Mouse (Mus musculus): Measurements from ENCODE around the gene Gm42791.

Gm42791 gene

DNA sequence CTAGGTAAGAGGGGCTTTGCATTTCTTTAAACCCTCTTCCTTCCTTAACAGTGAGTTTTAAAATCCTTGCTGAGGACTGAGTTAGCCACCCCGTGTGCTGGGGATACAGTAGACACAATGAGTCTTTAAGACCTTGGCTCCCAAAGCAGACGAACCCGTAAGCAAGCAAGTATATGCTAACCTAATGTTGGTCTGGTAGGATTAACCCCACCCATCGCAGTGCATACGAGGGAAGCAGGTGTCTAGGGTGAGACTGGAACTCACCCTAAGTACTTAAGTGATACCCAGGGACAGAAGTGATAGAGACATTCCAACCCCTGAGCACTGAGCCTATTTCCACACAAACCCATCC is 12.3 kb upstream of the Gm42791 start:
- DNase-seq (ENCODE audit: low read depth): no peak

DNA sequence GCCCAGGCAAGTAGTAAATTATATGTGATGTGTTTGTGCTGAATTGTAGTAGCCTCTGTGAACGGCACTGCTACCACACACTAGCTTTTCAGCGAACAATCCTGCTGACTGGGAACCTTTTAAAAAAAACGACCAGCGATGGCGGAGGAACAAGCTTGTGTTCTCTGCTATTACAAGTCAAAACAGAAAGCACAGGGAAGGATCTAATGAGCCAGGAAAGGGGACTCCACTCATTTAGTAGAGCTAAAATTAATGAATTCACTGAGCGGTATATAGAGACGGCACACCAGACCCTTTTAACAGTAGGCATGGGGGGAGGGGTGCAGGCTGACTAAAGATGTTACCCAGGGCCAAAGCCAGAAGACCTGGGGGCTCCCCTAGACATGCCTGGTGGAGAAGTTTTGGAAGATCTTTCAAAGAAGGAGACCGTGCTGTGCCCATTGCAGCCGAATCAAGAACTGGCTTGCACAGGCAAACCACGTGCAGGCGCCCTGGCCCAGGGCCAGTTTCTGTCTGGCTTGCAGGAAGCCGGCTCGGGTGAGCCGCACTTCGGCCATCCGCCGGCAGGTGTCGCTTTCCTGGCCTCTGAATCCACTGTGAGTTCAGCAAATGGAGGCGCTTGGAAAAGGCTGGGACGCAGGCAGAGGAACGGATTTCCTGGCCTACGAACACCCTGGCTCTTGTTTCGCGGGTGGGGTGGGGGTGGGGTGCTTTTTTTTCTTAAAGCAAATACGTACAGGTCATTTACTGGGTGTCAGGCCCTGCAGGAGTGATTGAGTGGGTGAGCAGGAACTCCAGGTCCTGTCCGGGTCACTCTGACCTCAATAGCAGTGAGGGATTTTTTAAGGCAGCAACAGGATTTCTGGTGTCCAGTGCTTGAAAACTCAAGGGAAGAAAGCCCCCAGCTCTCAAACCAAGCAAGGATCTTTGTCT is 11.7 kb upstream of the Gm42791 start:
- DNase-seq (ENCODE audit: low read depth): peak; percentile 85

DNA sequence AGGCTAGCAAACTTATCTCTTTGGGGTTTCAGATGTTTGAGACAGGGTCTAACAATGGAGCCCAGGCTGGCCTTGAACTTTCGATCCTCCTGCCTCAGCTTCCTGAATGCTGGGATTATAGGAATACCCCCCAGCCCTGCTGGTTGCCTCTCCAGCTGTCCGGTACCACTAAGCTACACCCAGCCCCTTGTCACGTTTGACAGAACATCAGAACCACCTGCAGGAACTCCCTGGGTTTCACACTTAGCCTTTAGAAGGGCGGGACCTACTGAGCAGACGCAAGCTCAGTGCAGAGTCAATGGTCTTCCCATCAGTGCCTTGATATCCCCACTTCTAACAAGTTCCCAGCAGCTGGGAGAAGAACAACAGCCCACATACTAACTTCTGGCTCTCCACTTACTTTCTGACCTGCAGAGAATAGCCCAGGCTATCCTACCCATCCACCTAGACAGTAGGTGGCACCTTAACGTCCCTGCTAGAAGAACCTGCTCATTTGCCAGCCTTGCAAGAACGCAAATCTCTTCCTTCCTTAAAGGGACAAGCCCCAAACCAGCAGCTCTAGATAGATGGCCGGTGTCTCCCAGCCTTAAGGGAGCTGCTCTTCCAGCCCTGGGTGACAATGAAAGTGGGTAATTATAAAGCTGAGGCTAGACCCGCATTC is 10.9 kb upstream of the Gm42791 start:
- no peak for DNase-seq (ENCODE audit: low read depth)

DNA sequence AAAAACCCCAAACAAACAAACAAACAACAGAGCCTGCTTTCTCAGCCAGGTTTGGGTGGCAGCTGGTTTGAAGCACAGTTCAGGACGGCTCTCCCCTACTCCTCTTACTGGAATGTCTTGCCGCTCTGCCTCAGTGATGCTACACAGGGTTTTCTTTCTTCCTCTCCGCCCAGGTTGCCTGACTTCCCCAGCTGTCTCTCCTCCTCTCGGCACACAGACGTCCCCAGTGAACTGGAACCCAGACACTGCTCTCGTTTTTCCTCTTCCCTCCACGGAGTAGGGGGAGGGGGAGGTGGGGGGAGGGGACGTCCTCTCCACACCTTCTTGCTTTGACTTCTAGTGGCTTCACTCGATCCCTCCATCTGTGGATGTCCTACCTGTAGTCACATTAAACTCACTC is 10.1 kb upstream of the Gm42791 start:
- no peak for DNase-seq (ENCODE audit: low read depth)

DNA sequence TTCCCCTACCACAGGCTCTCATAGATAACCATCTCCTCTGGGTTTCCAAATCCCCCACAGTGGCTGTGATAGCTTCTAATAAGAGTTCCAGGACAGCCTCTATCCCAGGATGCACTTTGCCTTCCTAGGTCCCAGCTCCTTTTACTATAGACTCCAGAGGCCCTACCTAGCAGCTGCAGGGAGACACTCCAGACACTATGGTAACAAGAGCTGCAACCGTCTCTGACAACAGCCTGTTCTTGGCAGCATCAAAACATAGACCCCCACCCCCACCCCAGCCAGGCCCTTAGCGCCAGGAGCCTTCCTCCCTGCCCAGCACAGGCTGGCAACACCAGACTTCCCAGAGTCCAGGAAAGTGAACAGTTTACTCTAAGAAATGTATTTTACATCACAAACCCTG is 8.2 kb upstream of the Gm42791 start:
- no peak for DNase-seq (ENCODE audit: low read depth)

DNA sequence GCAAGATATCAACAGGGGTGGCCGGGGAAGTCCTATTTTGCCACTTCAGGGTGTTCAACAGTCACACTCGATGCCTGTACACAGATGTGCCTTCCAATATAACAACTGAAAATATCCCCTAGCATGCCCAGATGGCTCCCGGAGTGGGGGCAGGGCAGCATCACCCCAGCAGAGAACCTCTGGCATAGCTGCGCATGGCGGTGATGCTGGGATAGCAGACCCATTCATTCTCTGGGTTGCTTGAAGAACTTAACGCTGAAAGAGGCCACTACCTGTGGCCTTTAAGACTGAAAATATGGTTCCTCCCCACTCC is 7.8 kb upstream of the Gm42791 start:
- no peak for DNase-seq (ENCODE audit: low read depth)

DNA sequence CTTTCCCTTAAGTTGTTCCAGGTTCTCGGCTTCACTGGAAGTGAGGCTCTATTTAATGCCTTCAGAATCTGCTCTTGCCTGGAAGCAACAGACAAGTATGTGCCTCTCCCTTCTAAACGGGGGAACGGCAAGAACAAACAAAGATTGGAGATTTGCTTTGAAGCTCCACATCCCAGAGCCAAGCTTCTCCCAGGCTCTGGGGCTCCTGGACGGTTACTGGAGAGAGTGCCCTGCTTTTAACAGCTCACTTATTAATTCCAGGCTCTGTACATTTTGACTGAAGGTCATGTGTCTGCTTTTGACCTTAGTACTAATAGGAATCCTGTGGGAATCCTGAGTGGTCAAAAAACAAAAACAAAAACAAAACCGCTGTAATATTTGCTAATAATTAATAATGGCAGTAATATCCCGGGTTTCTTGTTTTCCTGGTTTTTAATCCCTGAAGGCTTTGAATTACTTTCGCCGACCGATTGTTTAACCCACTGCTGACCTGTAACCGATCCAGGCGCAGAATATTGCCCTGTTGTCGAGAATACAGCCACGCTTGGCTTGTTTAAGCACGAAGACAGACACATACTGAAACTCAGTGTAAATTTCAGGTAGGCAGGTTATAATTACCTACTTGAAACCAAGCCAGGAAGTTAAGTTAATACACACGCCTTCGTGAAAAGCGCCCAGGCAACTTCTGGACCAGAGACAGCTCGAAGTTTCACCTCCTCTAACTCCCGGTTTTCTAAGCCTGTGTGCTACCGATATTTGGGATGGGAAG is 7.3 kb upstream of the Gm42791 start:
- no peak for DNase-seq (ENCODE audit: low read depth)

DNA sequence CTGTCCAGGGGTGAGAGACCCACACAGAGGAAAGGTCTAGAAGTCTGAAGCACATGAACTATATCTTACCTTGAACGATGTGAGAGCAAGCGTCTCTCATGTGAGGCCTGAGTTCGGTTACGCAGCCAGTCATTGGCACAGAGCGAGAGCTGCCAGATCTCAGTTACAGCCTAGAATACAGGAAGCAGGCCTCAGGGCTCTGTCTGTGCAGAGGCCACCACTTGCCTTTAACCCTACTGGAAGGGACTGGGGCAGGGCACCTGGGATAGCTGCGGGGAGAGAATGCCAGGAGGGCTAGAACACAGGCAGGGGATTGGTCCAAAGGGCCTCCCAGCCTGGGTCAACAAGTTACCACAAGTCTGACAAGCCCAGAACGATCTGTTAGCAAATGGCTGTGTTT is 4.9 kb upstream of the Gm42791 start:
- DNase-seq (ENCODE audit: low read depth): no peak

DNA sequence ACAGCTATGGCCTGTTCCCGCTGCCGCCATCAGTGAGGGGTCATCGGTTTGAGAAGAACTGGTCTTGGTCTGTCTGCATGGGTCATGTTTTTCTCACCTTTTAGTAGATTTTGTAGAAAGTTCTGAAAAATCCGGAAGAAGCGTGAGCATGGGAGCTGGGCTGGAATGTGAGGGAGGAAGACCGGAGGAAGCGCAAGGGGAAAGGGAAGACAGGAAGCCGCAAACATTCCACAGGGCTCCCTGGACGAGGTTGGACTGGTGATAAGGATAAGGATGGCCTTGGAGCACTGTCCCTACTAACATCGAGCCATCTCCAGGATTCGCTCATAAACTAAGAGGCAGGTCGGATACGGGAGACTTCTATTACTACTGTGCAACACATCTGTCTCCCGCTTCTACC is 3.6 kb upstream of the Gm42791 start:
- DNase-seq (ENCODE audit: low read depth): no peak

DNA sequence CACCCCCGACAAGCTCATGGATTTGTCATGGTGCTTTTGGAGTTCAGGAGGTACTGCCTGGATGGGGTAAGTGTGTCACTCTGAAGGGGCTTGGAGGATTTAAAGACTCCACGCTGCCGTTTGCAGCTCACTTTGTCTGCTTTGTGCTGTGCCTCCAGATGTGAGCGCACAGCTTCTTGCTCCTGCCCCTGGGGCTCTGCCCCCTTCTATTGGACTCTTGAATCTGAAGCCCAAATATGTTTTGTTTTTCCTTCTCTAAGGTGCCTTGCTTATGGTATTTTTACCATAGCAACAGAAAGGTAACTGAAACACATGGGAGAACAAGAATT is 1.7 kb upstream of the Gm42791 start:
- DNase-seq (ENCODE audit: low read depth): no peak

DNA sequence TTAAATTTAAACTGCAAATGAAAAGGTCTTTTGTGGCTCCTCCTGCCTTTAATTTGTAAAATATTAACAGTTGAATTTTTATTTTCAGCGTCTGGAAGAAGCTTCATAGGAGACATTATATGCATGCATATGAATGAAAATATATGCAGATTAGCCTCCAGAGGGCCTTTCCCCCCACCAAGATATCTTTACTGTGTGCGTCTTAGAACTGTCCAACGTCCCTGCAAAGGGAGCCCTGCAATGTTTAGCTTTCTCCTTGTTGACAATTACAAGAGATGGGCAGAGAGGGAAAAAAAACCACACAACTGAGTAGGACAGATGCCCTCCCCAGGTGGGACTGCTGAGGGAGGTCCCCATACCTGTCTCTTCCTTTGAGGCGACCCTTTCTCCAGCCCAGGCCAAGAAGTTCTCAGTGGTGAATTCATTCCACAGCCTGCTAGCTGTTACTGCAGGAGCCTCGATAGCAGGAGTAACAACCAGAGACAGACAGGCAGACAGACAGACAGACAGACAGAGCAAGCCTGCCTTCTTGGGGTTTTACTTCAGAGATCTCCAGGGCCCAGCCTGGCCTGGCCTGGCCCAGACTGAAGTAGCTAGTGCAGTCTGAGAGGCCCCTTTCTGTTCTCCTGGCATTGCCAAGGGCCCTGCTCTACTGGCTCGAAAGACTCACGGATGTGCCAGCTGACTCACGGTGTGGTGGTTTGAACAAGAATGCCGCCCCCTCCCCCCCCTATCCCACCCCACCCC is 1.2 kb upstream of the Gm42791 start:
- DNase-seq (ENCODE audit: low read depth): no peak

DNA sequence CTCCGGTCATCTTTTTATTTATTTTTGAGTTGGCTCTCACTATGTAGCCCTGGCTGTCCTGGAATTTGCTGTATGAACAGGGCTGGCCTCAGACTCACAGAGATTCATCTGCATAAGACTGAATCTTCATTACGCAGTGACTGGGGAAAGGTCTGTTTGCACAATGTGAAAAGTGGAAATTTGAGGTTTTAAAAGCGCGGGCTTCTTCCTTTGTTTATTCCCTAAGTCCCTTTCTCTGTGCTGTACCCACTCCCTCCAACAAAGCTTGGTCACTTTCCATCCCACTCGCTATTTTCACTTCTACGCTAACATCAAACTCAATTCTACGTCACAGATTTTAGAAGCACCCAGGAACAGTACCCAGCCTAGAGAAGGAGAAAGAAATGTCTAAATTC is 639 bp downstream of the Gm42791 start:
- no peak for DNase-seq (ENCODE audit: low read depth)

DNA sequence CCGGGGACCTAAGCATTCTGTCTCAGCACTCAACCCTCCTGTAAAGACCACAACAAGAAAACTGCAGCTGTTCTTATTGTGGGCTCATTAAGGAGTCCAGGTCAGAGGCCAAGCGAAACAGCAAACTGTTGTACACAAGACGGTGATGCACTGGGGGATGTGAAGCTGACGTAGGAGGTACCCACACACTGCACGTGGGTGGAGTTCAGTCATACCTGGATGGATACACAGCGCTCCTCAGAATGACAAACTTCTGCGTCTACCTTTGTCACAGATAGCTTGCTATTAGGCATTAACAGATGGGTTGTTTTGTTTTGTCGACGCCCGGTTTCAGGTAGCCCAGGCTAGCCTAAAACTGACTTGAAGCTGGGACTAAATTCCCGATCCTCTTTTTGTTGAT is 2.3 kb downstream of the Gm42791 start:
- DNase-seq (ENCODE audit: low read depth): no peak

DNA sequence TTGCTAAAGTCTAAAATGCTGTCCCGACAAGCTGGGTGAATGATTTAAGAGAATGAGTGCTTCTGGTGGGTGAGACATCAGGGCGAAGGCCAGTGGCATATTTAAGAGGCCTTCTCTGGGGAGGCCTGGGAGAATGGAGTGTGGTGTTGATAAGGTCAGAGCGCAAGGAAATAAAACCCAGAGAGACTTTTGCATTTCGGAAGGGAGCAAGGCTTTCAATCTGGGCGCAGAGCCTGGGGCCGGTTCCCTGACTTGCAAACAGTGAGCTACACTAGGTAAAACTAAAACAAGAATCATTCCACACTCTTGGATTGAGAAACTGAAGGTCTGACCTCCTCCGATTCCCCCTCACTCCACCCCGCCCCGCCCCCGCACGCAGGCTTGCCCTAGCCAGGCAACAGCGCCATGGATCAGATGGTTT is 4.0 kb downstream of the Gm42791 start:
- DNase-seq (ENCODE audit: low read depth): no peak

DNA sequence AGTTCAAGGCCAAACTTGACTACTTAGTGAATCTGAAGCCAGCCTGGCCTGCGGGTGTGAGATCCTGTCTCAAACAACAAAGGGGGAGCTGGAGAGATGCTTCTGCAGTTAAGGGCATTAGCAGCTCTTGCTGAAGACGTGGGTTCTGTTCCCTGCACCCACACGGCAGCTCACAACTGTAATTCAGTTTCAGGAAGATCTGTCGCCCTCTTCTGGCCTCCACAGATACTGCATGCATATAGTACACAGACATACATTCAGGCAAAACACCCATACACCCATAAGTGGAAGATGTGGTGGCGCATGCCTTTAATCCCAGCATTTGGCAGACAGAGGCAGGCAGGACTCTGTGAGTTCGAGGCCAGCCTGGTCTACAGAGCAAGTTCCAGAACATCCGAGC is 5.5 kb downstream of the Gm42791 start:
- no peak for DNase-seq (ENCODE audit: low read depth)

DNA sequence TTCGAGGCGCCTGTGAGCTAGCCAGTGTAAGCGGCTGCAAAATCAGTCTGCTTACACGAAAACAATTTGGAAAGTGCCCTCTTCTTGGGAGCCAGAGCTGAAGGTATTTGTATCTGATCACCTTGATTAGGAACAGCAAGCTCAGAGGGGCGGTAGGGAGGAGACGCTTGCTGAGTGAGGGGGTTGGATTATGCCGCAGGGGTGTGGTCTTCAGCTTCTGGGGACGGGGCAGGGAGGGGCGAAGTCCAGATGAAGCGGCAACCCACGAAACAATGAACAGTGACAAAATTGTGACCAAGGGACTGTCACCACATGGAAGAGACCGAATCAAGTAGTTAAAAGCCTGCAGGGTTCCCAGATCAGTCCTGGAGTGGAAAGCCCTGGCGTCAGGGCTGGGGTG is 10.0 kb downstream of the Gm42791 start:
- DNase-seq (ENCODE audit: low read depth): no peak

DNA sequence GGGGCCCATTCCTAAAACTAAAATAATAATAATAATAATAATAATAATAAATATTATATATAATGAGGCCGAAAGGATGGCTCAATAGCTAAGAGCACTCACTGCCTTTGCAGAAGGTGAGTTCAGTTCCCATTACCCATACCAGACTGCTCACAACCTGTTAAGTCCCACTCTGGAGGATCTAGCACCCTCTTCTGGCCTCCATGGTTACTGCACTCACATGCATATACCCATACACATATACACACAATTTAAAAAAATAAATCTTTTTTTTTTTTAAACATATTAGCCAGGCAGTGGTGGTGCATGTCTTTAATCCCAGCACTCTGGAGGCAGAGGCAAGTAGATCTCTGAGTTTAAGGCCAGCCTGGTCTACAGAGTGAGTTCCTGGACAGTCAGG is 11.3 kb downstream of the Gm42791 start:
- no peak for DNase-seq (ENCODE audit: low read depth)

DNA sequence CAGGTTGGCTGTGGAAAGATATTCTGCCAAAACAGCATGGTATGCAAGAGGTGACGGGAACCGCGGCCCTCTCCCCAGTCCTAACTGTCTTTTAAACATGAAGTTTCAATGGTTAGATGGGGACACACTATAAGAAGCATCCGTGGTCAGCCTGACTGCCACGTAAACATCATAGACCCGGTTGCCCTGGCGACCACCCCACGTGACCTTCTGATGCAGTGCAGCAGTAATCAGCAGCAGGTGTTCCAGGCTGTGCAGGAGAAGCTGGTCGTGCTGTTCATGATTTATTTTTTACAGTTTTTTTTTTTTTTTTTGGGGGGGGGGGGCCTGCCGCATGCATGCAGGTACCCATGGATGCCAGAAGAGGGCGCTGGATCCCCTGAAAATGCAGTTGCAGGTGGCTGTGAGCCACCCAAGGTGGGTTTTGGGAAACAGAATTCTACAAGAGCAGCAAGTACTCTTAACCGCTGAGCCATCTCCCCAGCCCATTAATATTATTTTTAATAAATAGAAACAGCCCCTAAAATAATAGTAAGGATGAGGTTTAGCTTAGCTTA is 11.8 kb downstream of the Gm42791 start:
- no peak for DNase-seq (ENCODE audit: low read depth)

DNA sequence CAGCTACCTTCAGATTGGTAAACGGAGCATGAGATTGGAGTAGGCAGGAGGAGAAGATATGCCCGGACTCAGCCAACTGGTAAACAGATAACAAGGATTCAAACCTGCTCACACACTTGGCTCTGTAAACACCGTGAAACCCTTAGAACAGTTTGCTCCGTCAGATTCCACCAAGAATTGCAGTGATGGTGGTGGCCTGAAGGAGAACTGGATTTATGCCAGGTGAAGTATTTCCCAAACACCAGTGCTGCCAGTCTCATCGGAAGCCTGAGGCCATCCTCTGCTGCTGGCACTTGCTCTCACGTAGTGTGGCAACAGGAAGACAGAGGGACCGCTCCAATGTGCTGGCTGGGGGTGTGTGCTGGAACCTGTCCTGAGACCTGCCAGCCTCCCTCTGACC is 12.6 kb downstream of the Gm42791 start:
- no peak for DNase-seq (ENCODE audit: low read depth)

DNA sequence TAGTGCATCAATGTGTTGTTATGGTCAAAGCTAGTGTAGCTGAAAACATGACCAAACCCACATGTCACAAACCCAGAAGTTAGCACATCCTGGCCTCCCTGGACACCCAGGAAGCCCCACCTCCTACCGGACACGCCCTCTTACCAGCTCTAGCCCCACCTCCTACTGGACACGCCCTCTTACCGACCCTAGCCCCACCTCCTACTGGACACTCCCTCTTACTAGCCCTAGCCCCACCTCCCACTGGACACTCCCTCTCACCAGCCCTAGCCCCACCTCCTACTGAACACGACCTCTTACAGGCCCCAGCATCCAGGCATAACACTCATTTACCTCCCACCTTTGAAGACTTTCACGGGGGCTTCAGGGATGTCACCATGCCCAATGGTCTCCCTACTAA is 14.3 kb downstream of the Gm42791 start:
- DNase-seq (ENCODE audit: low read depth): no peak

DNA sequence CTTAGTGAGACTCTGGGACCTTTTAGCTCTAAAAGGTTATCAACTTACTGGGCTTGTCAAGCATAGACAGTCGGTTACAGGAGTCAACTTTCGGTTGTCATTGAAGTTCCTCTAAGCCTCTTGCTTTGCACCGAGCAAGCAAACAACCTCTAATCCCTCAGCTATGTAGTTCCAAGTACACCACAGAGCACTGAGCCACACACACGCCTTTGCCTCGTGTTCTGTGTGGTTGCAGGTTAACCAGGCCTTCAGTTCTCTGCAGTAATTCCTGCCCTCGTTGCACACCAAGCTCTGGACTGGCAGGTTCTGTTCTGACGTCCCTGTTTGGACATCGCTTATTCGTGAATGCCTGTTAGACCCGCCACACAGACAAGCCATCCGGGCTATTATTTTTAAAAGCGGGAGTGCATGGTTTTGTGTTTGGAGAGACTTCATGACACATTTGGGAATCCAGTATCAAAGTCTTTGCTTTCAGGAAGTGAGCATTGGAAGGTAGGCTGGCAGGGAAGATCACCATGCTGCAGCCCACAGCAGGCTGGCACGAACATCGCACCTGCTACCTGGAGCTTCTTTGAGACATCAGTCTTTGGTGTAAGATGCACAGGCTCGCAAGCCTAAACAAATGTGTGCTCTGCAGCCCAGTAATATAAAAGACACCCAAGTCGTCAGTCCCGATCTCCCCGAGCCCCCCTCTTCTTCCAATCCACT is 16.3 kb downstream of the Gm42791 start:
- no peak for DNase-seq (ENCODE audit: low read depth)
